20 mouse cellular contexts compared by ENCODE assay signal in genomic region chr9:27781291-27781993, GRCm38 (mm10). TPM values are rescaled to one million over a fixed set of nuclear protein-coding genes. Genes with fewer than 3 reads are reported as not detected.
DNase-seq lines count a peak whose midpoint lies in the region; ATAC-seq and TF ChIP-seq lines count a peak whose summit lies in the region.
"Had no signal": no experiment of that assay in that cellular context is flagged by ENCODE, and none has a peak within 500 bp of the region (broad histone marks: within the 10 kb centered on the region; RNA-seq: fewer than 3 reads in every experiment).

No protein-coding gene starts in this region.

- H3K27ac ChIP-seq in forebrain, embryonic 11.5 days (ENCODE audit: low read depth, low read length), result no peak overlapping the region
- H3K27ac ChIP-seq in forebrain, embryonic 15.5 days (replicated peaks), result no peak overlapping the region
- H3K27ac ChIP-seq in stomach, embryonic 14.5 days (ENCODE audit: low read length), result no peak overlapping the region
- H3K27ac ChIP-seq in stomach, postnatal 0 days (replicated peaks), result no peak overlapping the region
- H3K27ac ChIP-seq in midbrain, embryonic 12.5 days (replicated peaks), result 0 out of 2 replicates have a peak overlapping the region, but pooled peaks have one; percentile 30
- H3K27ac ChIP-seq: kidney, postnatal 0 days; layer of hippocampus, adult 2 months; liver, embryonic 12.5 days had no signal

- H3K9ac ChIP-seq in forebrain, embryonic 11.5 days (ENCODE audit: low read length), result no peak overlapping the region
- H3K9ac ChIP-seq in forebrain, embryonic 15.5 days (replicated peaks), result no peak overlapping the region
- no peak overlapping the region for H3K9ac ChIP-seq in stomach, embryonic 14.5 days (replicated peaks; ENCODE audit: low read depth, low read length)
- no peak overlapping the region for H3K9ac ChIP-seq in stomach, postnatal 0 days (ENCODE audit: low read length)
- no peak overlapping the region for H3K9ac ChIP-seq in midbrain, embryonic 12.5 days (replicated peaks)
- H3K9ac ChIP-seq: liver, embryonic 12.5 days; lung, embryonic 14.5 days had no signal

- H3K4me2 ChIP-seq in forebrain, embryonic 11.5 days (ENCODE audit: low read depth, low read length, severe bottlenecking), result no peak overlapping the region
- no peak overlapping the region for H3K4me2 ChIP-seq in forebrain, embryonic 15.5 days (replicated peaks)
- H3K4me2 ChIP-seq in stomach, embryonic 14.5 days (replicated peaks; ENCODE audit: low read depth, low read length), result no peak overlapping the region
- H3K4me2 ChIP-seq in stomach, postnatal 0 days (replicated peaks; ENCODE audit: low read depth), result no peak overlapping the region
- no peak overlapping the region for H3K4me2 ChIP-seq in midbrain, embryonic 12.5 days (replicated peaks)
- H3K4me2 ChIP-seq: heart, embryonic 11.5 days; liver, embryonic 12.5 days; lung, embryonic 14.5 days had no signal

- H3K4me1 ChIP-seq in forebrain, embryonic 11.5 days (replicated peaks; ENCODE audit: control insufficient read depth, insufficient read depth, low read length), result no peaks in the 10 kb centered on the region
- peaks cover 7% of the 10 kb centered on the region for H3K4me1 ChIP-seq in forebrain, embryonic 15.5 days
- no peaks in the 10 kb centered on the region for H3K4me1 ChIP-seq in stomach, embryonic 14.5 days (ENCODE audit: control insufficient read depth, insufficient read depth, low read length)
- no peaks in the 10 kb centered on the region for H3K4me1 ChIP-seq in stomach, postnatal 0 days (replicated peaks; ENCODE audit: control insufficient read depth, insufficient read depth)
- peaks cover 8% of the 10 kb centered on the region for H3K4me1 ChIP-seq in midbrain, embryonic 12.5 days
- H3K4me1 ChIP-seq: liver, embryonic 12.5 days had no signal

- 0 out of 2 replicates have a peak, but pooled peaks have one; percentile 27 for ATAC-seq in forebrain, embryonic 11.5 days (replicated peaks; ENCODE audit: low FRiP score)
- ATAC-seq in forebrain, embryonic 15.5 days (replicated peaks), result no peak
- 0 out of 2 replicates have a peak, but pooled peaks have one; percentile 14 for ATAC-seq in stomach, embryonic 14.5 days (ENCODE audit: insufficient number of reproducible peaks, insufficient read depth, low FRiP score, low read depth)
- ATAC-seq in stomach, postnatal 0 days (ENCODE audit: low FRiP score, low TSS enrichment), result no peak
- ATAC-seq in midbrain, embryonic 12.5 days (ENCODE audit: low FRiP score, low read depth), result peak; percentile 75
- ATAC-seq in activated CD4-positive, CD25-positive, alpha-beta regulatory T cell, adult 4 months, result no peak
- ATAC-seq: intestine, embryonic 16.5 days; liver, embryonic 12.5 days had no signal

- no peaks in the 10 kb centered on the region for H3K9me3 ChIP-seq in forebrain, embryonic 11.5 days (ENCODE audit: control insufficient read depth, low read length)
- H3K9me3 ChIP-seq in forebrain, embryonic 15.5 days, result no peaks in the 10 kb centered on the region
- no peaks in the 10 kb centered on the region for H3K9me3 ChIP-seq in stomach, embryonic 14.5 days (ENCODE audit: control insufficient read depth, low read depth, low read length)
- no peaks in the 10 kb centered on the region for H3K9me3 ChIP-seq in stomach, postnatal 0 days (ENCODE audit: control insufficient read depth, low read length)
- H3K9me3 ChIP-seq in midbrain, embryonic 12.5 days, result no peaks in the 10 kb centered on the region
- H3K9me3 ChIP-seq: liver, embryonic 12.5 days had no signal

- no peaks in the 10 kb centered on the region for H3K36me3 ChIP-seq in forebrain, embryonic 11.5 days (ENCODE audit: control insufficient read depth, insufficient read depth, low read length)
- H3K36me3 ChIP-seq in forebrain, embryonic 15.5 days, result no peaks in the 10 kb centered on the region
- no peaks in the 10 kb centered on the region for H3K36me3 ChIP-seq in stomach, embryonic 14.5 days (ENCODE audit: control insufficient read depth, insufficient read depth, low read length)
- H3K36me3 ChIP-seq in stomach, postnatal 0 days (ENCODE audit: control insufficient read depth, insufficient read depth, low read length), result no peaks in the 10 kb centered on the region
- H3K36me3 ChIP-seq in midbrain, embryonic 12.5 days, result no peaks in the 10 kb centered on the region
- H3K36me3 ChIP-seq: liver, embryonic 12.5 days had no signal

- no peak for TF ChIP-seq CTCF in stomach, postnatal 0 days (IDR thresholded peaks at IDR 0.05; ENCODE audit: low read depth)

- TF ChIP-seq EP300 in stomach, postnatal 0 days (optimal IDR thresholded peaks at IDR 0.05), result no peak

- no peak overlapping the region for H3K4me3 ChIP-seq in forebrain, embryonic 11.5 days (ENCODE audit: low read depth, low read length)
- H3K4me3 ChIP-seq in forebrain, embryonic 15.5 days, result no peak overlapping the region
- no peak overlapping the region for H3K4me3 ChIP-seq in stomach, embryonic 14.5 days (ENCODE audit: low read depth, low read length)
- H3K4me3 ChIP-seq in stomach, postnatal 0 days (ENCODE audit: low read depth, low read length), result no peak overlapping the region
- no peak overlapping the region for H3K4me3 ChIP-seq in midbrain, embryonic 12.5 days
- H3K4me3 ChIP-seq: layer of hippocampus, adult 2 months; liver, embryonic 12.5 days had no signal

- no peaks in the 10 kb centered on the region for H3K27me3 ChIP-seq in forebrain, embryonic 11.5 days (ENCODE audit: control insufficient read depth, insufficient read depth, low read length)
- H3K27me3 ChIP-seq in forebrain, embryonic 15.5 days, result no peaks in the 10 kb centered on the region
- no peaks in the 10 kb centered on the region for H3K27me3 ChIP-seq in stomach, embryonic 14.5 days (ENCODE audit: control insufficient read depth, insufficient read depth, low read length)
- H3K27me3 ChIP-seq in stomach, postnatal 0 days (ENCODE audit: control insufficient read depth, insufficient read depth, low read length), result no peaks in the 10 kb centered on the region
- no peaks in the 10 kb centered on the region; the same call in 1 of the 2 replicates for H3K27me3 ChIP-seq in midbrain, embryonic 12.5 days
- H3K27me3 ChIP-seq: liver, embryonic 12.5 days had no signal

- no peak for DNase-seq in forebrain, embryonic 11.5 days (ENCODE audit: low spot score)
- DNase-seq in stomach, postnatal 0 days (ENCODE audit: low spot score), result no peak
- no peak for DNase-seq in cerebellum, adult 11 months
- no peak for DNase-seq in layer of hippocampus, postnatal 25 days (ENCODE audit: extremely low spot score in 1 of 2, low spot score in 1 of 2)
- DNase-seq: adrenal gland, postnatal 25 days; B cell, adult 2 months; cerebellum, adult 2 months; gastrocnemius, postnatal 25 days; lung, postnatal 4 days; thymus, adult 2 months had no signal

- WGBS in forebrain, embryonic 11.5 days, result 64% methylated on average over 6 of the region's 6 CpGs
- WGBS in forebrain, embryonic 15.5 days, result 57% methylated on average over 6 of the region's 6 CpGs
- 75% methylated on average over 6 of the region's 6 CpGs for WGBS in stomach, embryonic 14.5 days
- WGBS in stomach, postnatal 0 days, result 76% methylated on average over 6 of the region's 6 CpGs
- 50% methylated on average over 6 of the region's 6 CpGs for WGBS in midbrain, embryonic 12.5 days

RNA-seq across cellular contexts. Expression of gene Opcml, which starts 9.1 kb away (rescaled TPM):
- polyA plus RNA-seq in forebrain, embryonic 11.5 days (2014; fragmentation: Nextera tagmentation; extraction: Ambion mirVana), result 2.4 and 2.9 TPM in 2 replicates
- polyA plus RNA-seq in forebrain, embryonic 15.5 days (2015; fragmentation: Nextera tagmentation; extraction: Ambion mirVana), result 46.2 and 54.4 TPM in 2 replicates
- 7.0 and 7.6 TPM in 2 replicates for polyA plus RNA-seq in stomach, embryonic 14.5 days (2014; fragmentation: Nextera tagmentation; extraction: Ambion mirVana)
- polyA plus RNA-seq in stomach, postnatal 0 days (2015; fragmentation: Nextera tagmentation; extraction: Ambion mirVana), result 1.1 and 1.2 TPM in 2 replicates
- polyA plus RNA-seq in midbrain, embryonic 12.5 days (2016; fragmentation: Nextera tagmentation; extraction: Ambion mirVana), result 6.6 and 7.0 TPM in 2 replicates
- polyA plus RNA-seq in activated CD4-positive, CD25-positive, alpha-beta regulatory T cell, adult 4 months (2017; shearing (Covaris generic)), result under 1 TPM in 1 of 2 experiments, not detected in 1; 0.40 TPM
- total RNA-seq in layer of hippocampus, postnatal 25 days (2021), result 100 to 1,000 TPM; 235 to 266 TPM

Comparison
In these comparisons a context has a peak if more than half of its experiments do, and no peak if none do; other contexts are left out.
1. ATAC-seq: peak in forebrain, embryonic 11.5 days (single experiment), stomach, embryonic 14.5 days (single experiment) and midbrain, embryonic 12.5 days (single experiment); none in forebrain, embryonic 15.5 days (single experiment), stomach, postnatal 0 days (single experiment) and activated CD4-positive, CD25-positive, alpha-beta regulatory T cell, adult 4 months (single experiment).